Mouse (Mus musculus) hindbrain, embryonic 14.5 days (tissue): ENCODE measurements at regions not wholly inside any gene's neighbourhood (a gene's known extent, or its start where the extent isn't known, plus 50 kb on each side); places are given as distances from the start of the nearest gene placed in this dataset.
A peak's percentile ranks its signal among the peaks of the same experiment; 100 is the strongest.

Experiments
- ATAC-seq: fragments of 200-750 bp; cut with Nextera tagmentation; 2 replicates; pipeline ENCODE4 v1.8.0; 2017; ENCODE audit warnings: moderate number of reproducible peaks, mild to moderate bottlenecking, moderate TSS enrichment, moderate library complexity; ENCODE audit not compliant: low FRiP score
- DNase-seq: peaks from one replicate; pipeline ENCODE4 v3.0.0-alpha.2; 2015; ENCODE audit warnings: low spot score
- H3K27ac ChIP-seq: fragments of 300-500 bp; sonication (generic); 2 replicates; pipeline ENCODE4 v1.5.1; 2014; ENCODE audit warnings: mild to moderate bottlenecking, moderate library complexity
- H3K27me3 ChIP-seq: fragments of 300-500 bp; sonication (generic); 2 replicates; pipeline ENCODE4 v1.6.1; 2014; ENCODE audit warnings: mild to moderate bottlenecking, low read length, mixed read lengths; ENCODE audit not compliant: control insufficient read depth, insufficient read depth
- H3K36me3 ChIP-seq: fragments of 300-500 bp; sonication (generic); replicated peaks from 2 replicates; pipeline ENCODE4 v1.6.1; 2014; ENCODE audit not compliant: control insufficient read depth, insufficient read depth
- H3K4me1 ChIP-seq: fragments of 300-500 bp; sonication (generic); replicated peaks from 2 replicates; pipeline ENCODE4 v1.6.1; 2014; ENCODE audit warnings: antibody characterized with exemption, low read length, mixed read lengths; ENCODE audit not compliant: control insufficient read depth, insufficient read depth
- H3K4me2 ChIP-seq: fragments of 300-500 bp; sonication (generic); replicated peaks from 2 replicates; pipeline ENCODE4 v1.6.1; 2014; ENCODE audit warnings: mild to moderate bottlenecking, moderate library complexity
- H3K4me3 ChIP-seq: fragments of 300-500 bp; sonication (generic); replicated peaks from 2 replicates; pipeline ENCODE4 v1.5.1; 2014; ENCODE audit warnings: mild to moderate bottlenecking, low read length
- H3K9ac ChIP-seq: fragments of 300-500 bp; sonication (generic); 2 replicates; pipeline ENCODE4 v1.6.1; 2014
- H3K9me3 ChIP-seq: fragments of 300-500 bp; sonication (generic); 2 replicates; pipeline ENCODE4 v1.6.1; 2016; ENCODE audit warnings: low read length; ENCODE audit not compliant: control insufficient read depth
- WGBS: fragments of 180-500 bp; shearing (Covaris S2); extraction: QIAGEN DNeasy Blood & Tissue Kit; methylation state at CpG from one replicate; pipeline ENCODE4 v1.1.7; 2014; 5-methylcytosine and 5-hydroxymethylcytosine counted together

DNA sequence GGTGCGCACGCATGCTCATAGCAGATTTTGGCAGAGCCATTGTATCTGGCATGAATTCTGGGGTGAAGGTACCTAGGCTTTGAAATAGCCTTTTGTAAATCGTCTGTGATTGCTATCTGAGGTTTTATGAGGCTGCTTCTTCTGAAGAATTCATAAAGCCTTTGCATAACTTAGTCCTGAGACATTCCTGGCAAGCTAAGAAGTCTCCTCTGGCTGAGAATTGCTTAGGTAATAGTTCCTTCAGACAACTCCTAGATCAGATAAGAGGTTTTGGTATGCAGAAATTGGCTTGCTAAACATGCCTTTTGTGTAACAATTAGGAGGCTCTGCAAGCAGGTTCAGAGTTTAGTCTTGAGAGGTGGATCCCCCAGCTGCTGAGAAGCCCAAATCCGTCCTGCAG is 82.7 kb downstream of the Pmp22 start:
- Histone ChIP-seq H3K27ac (no peak overlapping the region), H3K4me1 (no peaks in the 10 kb centered on the region), H3K4me3 (no peak overlapping the region), H3K9me3 (no peaks in the 10 kb centered on the region), H3K27me3 (no peaks in the 10 kb centered on the region), H3K4me2 (no peak overlapping the region), H3K36me3 (no peaks in the 10 kb centered on the region), H3K9ac (no peak overlapping the region)
- 86% methylated on average over 4 of the region's 4 CpGs for WGBS
- DNase-seq, result no peak
- no peak for ATAC-seq

DNA sequence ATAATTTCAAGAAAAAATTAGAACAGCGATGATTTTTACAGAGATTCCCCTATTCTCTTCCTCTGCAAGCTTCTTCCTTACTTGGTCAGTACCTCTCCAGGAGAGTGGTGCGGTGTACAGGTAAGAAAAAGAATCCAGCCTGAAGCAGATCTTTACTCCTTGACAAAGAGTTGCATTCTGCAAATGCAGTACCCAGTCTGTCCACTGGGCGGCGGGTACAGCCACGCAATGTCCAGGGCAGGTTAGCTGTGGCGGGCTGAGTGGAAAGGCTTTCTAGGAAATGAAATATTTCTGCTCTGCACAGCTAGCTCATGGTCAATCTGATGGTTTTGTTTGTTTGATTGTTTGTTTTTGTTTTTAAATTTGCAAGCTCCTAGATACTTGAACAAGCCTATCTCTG is 84.3 kb downstream of the Pmp22 start:
- H3K9me3 ChIP-seq, result no peaks in the 10 kb centered on the region
- H3K4me1 ChIP-seq, result no peaks in the 10 kb centered on the region
- no peak overlapping the region for H3K4me3 ChIP-seq
- no peak overlapping the region for H3K4me2 ChIP-seq
- H3K9ac ChIP-seq, result no peak overlapping the region
- no peaks in the 10 kb centered on the region for H3K36me3 ChIP-seq
- ATAC-seq (peak; percentile 53; the same call in 1 of the 2 replicates), DNase-seq (peak; percentile 94)
- no peaks in the 10 kb centered on the region for H3K27me3 ChIP-seq
- H3K27ac ChIP-seq, result no peak overlapping the region
- 14% methylated on average over 6 of the region's 6 CpGs for WGBS

DNA sequence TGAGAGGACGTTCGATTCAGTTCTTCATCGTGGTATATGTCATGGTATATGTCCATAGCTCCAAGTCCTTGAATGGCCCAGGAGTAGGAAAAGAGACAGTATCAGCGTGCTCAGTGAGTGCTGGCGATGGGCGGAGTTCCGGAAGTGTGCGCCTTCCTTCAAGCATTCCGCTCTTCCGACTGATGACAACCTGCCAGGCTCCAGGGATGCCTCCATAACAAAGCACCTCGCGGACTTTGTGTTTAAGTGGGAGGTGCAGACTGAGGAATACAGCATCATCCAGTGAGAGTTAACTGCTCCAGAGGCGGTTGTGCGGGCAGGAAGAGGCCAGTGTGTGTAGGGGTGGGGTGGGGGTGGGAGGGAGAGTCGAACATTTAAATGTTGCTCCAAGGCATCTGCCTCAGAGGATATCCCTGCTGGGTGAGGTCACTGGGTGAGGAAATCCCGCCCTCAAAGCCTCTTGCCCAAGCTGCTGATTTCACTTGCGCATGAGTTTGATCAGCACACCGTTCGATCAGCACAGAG is 85.2 kb downstream of the Pmp22 start:
- Histone ChIP-seq H3K9me3 (no peaks in the 10 kb centered on the region), H3K27ac (no peak overlapping the region), H3K4me3 (no peak overlapping the region), H3K36me3 (no peaks in the 10 kb centered on the region), H3K9ac (no peak overlapping the region), H3K27me3 (no peaks in the 10 kb centered on the region), H3K4me1 (no peaks in the 10 kb centered on the region), H3K4me2 (no peak overlapping the region; the same call in 1 of the 2 replicates)
- ATAC-seq (no peak), DNase-seq (no peak)
- WGBS, result 50% methylated on average over 19 of the region's 19 CpGs

DNA sequence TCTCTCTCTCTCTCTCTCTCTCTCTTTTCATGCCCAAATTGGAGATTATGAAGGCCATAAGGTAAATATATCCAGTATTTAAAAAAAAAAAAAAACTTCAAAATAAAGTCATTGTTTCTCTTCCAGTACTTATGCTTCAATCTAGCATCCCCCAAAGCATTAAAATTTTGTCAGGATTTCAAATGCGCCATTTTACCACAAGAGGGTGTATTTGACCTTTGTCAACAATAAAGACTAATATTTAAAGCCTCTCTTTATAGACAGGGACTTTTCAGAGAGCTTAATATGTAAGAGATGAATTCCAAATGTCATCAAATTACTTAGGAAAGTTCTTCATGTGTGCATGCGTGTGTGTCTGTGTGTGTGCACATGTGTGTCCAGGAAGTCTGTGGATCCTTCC is 87.2 kb downstream of the Pmp22 start:
- ATAC-seq (no peak), DNase-seq (peak; percentile 66)
- no peaks in the 10 kb centered on the region for H3K27me3 ChIP-seq
- no peaks in the 10 kb centered on the region for H3K4me1 ChIP-seq
- H3K27ac ChIP-seq, result no peak overlapping the region
- H3K9ac ChIP-seq, result no peak overlapping the region
- H3K9me3 ChIP-seq, result no peaks in the 10 kb centered on the region
- 91% methylated on average over 2 of the region's 2 CpGs for WGBS
- no peak overlapping the region for H3K4me2 ChIP-seq
- H3K36me3 ChIP-seq, result no peaks in the 10 kb centered on the region
- H3K4me3 ChIP-seq, result no peak overlapping the region

DNA sequence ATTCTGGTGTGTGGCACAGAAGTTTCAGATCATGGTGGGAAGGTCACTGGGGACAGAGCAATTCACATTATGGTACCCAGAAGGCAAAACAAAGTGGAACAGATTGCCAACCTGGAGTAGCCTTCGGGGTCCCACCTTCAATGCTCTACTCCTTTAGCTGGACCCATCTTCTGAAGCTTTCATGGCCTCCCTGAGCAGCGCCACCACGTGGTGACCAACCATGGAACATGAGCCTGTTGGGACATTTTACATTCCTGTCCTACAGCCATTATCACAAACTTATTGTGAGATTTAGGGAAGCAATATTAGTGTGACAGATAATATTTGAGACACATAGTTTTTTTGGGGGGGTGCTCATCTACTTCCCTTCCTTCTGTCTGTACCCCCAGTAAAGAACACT is 88.3 kb downstream of the Pmp22 start:
- no peaks in the 10 kb centered on the region for H3K9me3 ChIP-seq
- DNase-seq, result no peak
- no peak overlapping the region for H3K9ac ChIP-seq
- ATAC-seq, result no peak
- 60% methylated on average over 3 of the region's 3 CpGs for WGBS
- no peak overlapping the region for H3K4me2 ChIP-seq
- H3K27me3 ChIP-seq, result no peaks in the 10 kb centered on the region
- H3K36me3 ChIP-seq, result no peaks in the 10 kb centered on the region
- no peaks in the 10 kb centered on the region for H3K4me1 ChIP-seq
- H3K27ac ChIP-seq, result no peak overlapping the region
- H3K4me3 ChIP-seq, result no peak overlapping the region

DNA sequence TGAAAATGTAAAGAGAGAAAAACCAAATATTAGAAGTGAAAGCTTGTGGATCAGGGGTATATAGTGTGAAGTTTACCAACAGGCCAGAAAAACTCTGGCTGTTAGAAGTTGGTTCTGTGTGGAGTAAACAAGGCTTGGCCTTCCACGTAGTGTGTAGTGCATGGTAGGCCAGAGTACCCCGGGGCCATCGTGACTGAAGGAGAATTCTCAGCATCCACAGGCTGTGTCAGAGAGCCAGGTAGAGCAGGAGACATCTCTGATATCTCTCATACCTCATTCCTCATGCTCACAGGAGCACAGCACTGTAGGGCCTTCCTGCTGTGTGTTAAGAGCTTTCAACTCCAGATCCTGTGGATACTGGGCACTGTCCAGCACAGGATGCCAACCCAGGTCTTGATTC is 97.7 kb downstream of the Pmp22 start:
- ATAC-seq, result no peak
- no peaks in the 10 kb centered on the region for H3K27me3 ChIP-seq
- no peak overlapping the region for H3K4me2 ChIP-seq
- no peak for DNase-seq
- no peaks in the 10 kb centered on the region for H3K4me1 ChIP-seq
- no peak overlapping the region for H3K4me3 ChIP-seq
- no peak overlapping the region for H3K9ac ChIP-seq
- no peak overlapping the region for H3K27ac ChIP-seq
- no peaks in the 10 kb centered on the region for H3K36me3 ChIP-seq
- 95% methylated on average over 3 of the region's 3 CpGs for WGBS
- H3K9me3 ChIP-seq, result no peaks in the 10 kb centered on the region

DNA sequence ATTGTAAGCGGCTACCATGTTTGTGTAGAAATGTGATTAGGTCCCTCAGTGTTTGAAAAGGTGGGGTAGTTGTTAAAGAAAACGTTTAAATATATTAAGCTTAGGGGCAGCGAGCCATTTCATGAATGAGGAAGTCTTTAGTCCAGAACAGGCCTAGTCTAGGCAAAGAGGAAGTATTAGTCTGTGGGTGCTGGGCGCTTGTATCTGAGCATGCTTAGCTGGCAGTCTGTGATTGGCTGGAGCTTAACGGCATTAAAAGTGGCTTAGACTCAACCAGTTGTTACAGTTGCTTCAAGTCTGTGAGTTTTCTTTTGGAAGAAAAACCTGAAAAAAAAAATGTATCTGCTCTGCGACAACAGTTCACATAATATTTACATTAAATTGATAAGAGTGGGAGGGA is 102.0 kb downstream of the Pmp22 start:
- H3K4me3 ChIP-seq, result no peak overlapping the region
- H3K27ac ChIP-seq, result no peak overlapping the region
- no peak for ATAC-seq
- H3K36me3 ChIP-seq, result no peaks in the 10 kb centered on the region
- H3K4me1 ChIP-seq, result no peaks in the 10 kb centered on the region
- no peak overlapping the region for H3K9ac ChIP-seq
- no peak for DNase-seq
- H3K9me3 ChIP-seq, result no peaks in the 10 kb centered on the region
- WGBS, result 92% methylated on average over 6 of the region's 6 CpGs
- H3K4me2 ChIP-seq, result no peak overlapping the region
- no peaks in the 10 kb centered on the region for H3K27me3 ChIP-seq

DNA sequence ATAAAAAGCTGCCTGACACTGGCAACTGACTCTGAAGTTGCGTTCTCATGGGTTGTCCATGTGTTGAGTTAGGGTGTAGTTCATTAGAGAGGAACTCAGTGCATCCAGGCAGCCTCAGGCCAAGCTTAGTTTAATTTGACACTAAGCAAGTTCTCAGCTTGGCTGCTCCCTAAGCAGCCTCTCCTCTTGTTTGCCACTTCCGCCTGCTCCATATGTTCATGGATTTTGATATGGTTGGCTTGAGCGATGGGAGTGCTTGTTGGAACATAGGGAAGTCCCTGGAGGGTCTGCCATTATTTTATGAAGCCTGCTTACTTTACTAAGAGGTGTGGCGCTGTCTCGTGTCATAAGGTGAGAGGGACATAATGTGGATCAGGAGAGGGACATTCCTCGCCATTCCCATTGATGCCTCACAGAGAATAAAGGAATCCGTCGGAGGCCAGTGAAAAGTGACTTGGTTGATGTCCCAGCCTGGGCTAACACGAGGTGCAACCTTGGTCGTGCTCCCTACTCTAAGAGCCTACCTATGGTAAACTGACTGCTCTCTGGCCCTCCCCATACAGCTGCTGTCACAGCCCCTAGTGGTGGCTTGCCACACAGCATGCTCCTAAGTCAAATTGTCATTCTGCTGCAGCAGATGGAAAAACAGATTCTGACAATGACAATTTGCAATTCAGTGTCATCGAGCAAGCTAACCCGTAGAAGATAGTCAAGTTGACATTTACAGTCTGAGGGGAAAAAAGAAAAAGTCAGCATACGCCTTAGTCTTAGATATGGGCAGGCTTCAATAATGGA is 104.6 kb downstream of the Pmp22 start:
- no peak overlapping the region for H3K4me2 ChIP-seq
- no peaks in the 10 kb centered on the region for H3K36me3 ChIP-seq
- DNase-seq (no peak), ATAC-seq (no peak)
- no peak overlapping the region for H3K27ac ChIP-seq
- no peak overlapping the region for H3K4me3 ChIP-seq
- H3K4me1 ChIP-seq, result no peaks in the 10 kb centered on the region
- no peaks in the 10 kb centered on the region for H3K9me3 ChIP-seq
- H3K27me3 ChIP-seq, result no peaks in the 10 kb centered on the region
- 83% methylated on average over 13 of the region's 13 CpGs for WGBS
- no peak overlapping the region for H3K9ac ChIP-seq

DNA sequence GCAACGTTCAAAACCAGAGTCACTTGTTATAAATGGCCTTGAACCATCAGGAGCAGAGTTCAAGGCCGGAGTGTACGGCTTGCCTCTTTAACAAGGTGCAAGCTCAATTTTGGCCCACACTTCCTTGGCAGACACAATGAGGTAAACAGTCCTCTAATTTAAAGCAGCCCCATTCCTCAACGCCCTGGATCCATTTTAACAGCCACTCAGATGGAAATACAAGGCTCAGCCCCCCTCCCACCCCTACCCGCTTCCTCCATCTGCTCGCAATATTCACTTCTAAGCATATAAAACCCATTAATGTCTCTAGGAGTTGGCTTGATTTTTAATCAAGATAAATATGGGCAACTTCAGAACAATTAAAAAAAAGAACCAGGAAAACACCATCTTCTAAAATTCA is 105.7 kb downstream of the Pmp22 start:
- Histone ChIP-seq H3K27me3 (no peaks in the 10 kb centered on the region), H3K4me1 (no peaks in the 10 kb centered on the region), H3K9ac (no peak overlapping the region), H3K9me3 (no peaks in the 10 kb centered on the region), H3K4me3 (no peak overlapping the region), H3K4me2 (no peak overlapping the region), H3K27ac (no peak overlapping the region), H3K36me3 (no peaks in the 10 kb centered on the region)
- ATAC-seq (no peak), DNase-seq (no peak)
- 72% methylated on average over 6 of the region's 6 CpGs for WGBS

DNA sequence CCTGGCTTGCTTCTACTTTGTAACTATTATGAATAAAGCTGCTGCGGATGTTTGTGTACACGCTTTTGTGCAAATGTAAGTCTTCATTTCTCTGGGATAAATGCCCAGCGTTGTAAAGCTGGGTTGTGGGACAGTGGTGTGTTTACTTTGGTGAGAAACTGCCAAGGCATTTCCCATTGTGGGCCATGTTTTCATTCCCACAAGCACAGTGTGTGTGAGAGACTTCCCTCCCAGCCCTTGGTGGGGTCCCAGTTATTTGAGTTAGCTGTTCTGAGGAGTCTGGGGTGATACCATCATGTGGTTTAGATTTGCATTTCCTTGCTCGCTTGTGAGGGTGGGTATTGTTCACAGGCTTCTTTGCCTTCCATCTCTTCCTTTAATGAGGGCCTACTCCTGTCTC is 109.9 kb downstream of the Pmp22 start:
- Histone ChIP-seq H3K36me3 (no peaks in the 10 kb centered on the region), H3K9me3 (no peaks in the 10 kb centered on the region), H3K9ac (no peak overlapping the region), H3K27ac (no peak overlapping the region), H3K4me1 (no peaks in the 10 kb centered on the region), H3K4me3 (no peak overlapping the region), H3K4me2 (no peak overlapping the region), H3K27me3 (no peaks in the 10 kb centered on the region)
- ATAC-seq (no peak), DNase-seq (no peak)
- 75% methylated on average over 4 of the region's 4 CpGs for WGBS
